Mouse (Mus musculus) hindlimb bud, embryonic 11.5 days (tissue): ENCODE measurements around the gene Adamts4.

ENCODE experiments used
- DNase-seq: peaks from one replicate; pipeline ENCODE4 v3.0.0-alpha.2; 2012; ENCODE audit warnings: low read depth, low spot score; ENCODE audit errors: extremely low spot score

The Adamts4 gene

GRCm38 (mm10) chr1:171249913-171250600 is at the start of gene Adamts4:
Gene Adamts4 (plus strand): TSS chr1:171250421.
- no peak for DNase-seq

GRCm38 (mm10) chr1:171200769-171201168 is 49.5 kb upstream of the Adamts4 start:
- DNase-seq = no peak

GRCm38 (mm10) chr1:171203471-171204248 is 46.6 kb upstream of the Adamts4 start:
- no peak for DNase-seq

GRCm38 (mm10) chr1:171204249-171204644 is 46.0 kb upstream of the Adamts4 start:
- no peak for DNase-seq

DNA sequence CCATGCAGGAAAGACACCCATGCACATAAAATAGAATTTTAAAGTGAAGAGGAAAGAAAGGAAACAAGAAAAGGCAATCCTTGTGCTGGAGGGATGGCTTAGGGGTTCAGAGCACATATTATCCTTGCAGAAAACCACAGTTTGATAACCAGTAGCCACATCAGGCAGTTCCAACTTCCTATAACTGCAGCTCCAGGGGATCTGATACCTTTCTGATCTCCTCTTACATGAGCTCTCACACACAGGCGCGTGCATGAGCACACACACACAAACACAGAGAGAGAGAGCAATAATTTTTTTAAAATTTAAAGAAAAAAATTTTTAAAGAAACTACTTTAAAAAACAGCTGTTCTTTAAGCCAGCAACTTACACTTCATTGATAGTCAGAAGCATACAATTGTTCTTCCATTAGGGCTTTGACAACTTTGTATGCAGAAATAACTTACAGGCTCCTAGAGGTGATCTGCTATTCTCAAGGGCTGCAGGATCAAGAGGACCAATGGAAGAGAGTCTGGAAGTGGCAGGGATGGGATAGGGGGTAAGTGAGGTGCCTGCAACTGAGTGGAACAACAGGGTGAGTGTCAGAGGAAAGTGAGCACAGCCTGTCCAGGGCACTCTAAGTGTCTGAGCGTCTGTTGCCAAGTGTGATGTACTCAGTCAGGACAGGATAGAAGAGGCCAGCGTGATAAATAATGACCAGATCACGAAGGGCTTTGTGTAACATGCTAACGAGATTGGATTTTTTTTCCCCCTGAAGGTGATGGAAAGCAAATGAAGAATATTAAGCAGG is 44.3 kb upstream of the Adamts4 start:
- DNase-seq = no peak

DNA sequence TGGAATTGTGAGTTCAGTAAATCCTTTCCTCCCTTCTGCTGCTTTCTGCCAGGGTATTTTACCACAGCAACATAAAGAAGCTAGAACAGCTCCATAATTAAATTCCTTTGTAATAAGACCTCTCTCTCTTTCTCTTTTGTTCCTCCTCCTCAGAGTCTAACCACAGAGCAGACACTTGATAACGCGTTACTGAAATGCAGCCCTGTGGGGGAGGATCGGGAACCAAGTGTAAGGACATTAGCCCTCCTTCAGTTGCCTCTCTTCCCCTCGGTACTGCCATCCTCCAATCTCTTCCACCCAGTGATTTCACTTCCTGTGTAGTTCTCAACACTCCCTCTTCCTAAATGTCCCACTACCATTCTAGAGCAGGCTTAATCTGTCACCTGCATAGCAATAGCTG is 40.8 kb upstream of the Adamts4 start:
- no peak for DNase-seq

DNA sequence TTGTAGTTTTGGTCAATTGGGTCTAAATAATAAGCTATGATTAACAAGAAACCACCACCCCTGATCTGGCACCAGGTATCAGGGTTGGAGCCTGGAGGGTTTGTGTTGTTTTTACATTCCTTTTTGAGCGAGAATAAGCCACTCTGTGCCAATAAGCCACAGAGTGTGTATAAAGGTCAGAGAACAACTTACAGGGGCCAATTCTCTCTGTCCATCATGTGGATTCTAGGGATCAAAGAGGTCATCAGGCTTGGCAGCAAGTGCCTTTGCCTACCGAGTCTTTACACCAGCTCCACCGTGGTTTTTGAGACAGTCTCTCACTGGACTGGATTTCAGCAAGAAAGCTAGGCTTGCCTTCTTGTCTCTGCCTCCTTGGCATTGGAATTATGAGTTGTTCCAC is 37.4 kb upstream of the Adamts4 start:
- DNase-seq = no peak

DNA sequence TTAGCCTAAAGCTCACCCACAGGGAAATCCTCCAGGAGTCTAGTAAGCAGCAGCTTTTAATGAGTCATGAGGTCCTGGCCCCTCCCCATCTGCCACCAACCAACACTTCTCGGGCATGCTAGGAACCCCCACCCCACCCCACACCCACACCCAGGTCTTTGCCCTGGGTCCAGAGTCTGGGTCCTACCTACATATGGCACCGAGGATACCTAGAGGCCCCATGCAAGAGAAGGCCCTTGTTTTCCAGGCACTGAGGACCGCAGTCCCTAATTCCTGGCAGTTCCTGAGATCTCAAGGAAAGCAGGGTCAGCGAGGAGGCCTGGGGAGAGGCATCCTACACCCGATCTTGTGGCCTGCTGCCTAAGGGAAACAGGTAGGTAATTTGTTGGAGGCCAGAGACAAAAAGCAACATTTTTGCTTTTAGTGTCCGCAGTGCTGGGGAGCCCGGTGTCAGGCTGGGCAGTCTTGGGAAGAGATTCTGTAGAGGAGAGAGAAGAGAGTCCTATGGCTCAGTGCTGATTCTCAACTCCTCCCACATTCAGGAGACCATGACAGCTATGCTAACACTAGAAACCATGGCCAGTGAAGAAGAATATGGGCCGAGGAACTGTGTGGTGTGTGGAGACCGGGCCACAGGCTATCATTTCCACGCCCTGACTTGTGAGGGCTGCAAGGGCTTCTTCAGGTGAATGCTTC is 36.3 kb upstream of the Adamts4 start, which contains the start of gene Nr1i3:
Nr1i3 (plus strand) TSS at position 170 of the 696 bp plus-strand sequence.
- DNase-seq = no peak

DNA sequence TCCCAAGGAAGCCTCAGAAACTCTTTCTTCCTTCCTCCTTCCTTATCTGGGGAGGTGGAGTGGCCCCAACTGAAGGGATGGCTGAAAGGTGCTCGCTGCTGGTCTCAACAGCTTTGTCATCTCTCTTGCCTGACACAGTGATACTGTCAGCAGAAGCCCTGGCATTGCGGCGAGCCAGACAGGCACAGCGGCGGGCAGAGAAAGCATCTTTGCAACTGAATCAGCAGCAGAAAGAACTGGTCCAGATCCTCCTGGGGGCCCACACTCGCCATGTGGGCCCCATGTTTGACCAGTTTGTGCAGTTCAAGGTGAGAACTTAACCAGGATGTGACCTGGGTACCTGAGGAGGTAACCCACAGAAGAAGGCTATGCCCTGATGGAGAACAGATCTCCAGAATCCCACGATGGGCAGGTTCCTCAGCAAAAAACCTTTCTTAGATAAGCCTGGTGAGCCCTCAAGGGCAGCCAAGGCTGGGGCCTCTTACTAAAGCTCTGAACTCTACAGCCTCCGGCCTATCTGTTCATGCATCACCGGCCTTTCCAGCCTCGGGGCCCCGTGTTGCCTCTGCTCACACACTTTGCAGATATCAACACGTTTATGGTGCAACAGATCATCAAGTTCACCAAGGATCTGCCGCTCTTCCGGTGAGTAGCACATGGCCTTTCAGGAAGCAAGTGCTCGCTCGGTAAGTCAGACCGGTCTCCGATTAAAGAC is 33.8 kb upstream of the Adamts4 start:
- DNase-seq = no peak

GRCm38 (mm10) chr1:171220871-171221270 is 29.4 kb upstream of the Adamts4 start:
- peak; percentile 71 for DNase-seq

GRCm38 (mm10) chr1:171221281-171222193 is 28.7 kb upstream of the Adamts4 start:
- no peak for DNase-seq

DNA sequence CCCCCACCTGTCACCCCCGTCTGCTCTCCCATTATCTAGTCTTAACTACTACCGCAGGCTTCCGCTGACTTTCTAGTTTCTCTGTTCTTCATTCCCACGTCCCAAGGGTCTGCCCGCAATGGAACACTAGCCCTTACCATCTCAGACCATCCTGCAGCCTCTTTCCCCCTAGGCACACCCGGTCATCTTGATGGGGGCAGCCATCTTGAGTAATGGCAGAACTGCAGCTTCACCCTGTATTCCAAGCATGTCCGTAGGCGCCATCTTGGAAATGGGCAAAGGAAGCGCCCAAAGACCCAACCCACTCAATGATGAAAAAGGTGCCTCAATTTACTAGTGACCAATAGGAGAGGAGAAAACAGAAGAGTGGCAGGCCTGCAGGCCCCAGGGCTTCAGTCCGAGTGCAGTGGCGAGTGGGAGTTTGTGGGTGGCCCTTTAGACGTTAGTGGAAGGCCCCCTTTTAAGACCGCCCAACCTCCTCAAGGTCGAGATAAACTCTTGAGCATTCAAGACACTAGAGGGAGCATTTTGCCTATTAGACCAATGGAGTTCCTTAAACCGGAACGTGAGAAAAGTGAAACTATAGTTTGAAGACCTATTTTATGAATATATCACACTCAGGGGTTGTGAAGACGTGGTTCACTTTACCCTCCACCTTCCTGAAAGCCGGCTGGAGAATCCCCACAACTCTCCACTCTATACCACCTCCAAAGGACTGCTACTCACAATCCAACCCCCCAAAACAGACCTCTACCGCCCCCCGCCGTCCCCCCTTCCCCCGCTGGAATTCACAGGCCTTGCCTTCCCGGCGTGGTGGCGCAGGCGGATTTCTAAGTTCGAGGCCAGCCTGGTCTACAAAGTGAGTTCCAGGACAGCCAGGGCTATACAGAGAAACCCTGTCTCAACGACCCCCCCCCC is 27.7 kb upstream of the Adamts4 start, which contains the start of gene Tomm40l:
Tomm40l (minus strand) TSS at position 277 of the 918 bp plus-strand sequence.
- peak; percentile 98 for DNase-seq

DNA sequence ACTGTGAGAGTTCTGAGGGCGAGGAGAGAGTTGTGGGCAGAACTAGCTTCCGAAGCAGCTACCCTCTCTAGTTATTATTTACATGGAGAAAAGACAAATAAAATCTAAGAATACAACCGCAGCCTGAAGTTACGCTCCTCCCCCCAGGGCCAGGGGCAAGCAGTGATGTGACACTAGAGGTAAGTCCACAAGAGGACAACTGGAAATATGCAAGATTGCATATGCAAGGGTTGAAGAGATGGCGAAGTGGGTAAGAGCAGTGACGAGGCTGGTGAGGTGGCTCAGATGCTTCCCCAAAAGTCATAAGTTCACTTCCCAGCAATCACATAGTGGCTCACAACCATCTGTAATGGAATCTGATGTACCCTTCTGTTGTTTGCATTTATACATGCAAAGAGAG is 27.1 kb upstream of the Adamts4 start:
- DNase-seq = no peak

- no peak for DNase-seq
These were observed 26.4 kb upstream of the Adamts4 start for GRCm38 (mm10) chr1:171223796-171224195.

DNA sequence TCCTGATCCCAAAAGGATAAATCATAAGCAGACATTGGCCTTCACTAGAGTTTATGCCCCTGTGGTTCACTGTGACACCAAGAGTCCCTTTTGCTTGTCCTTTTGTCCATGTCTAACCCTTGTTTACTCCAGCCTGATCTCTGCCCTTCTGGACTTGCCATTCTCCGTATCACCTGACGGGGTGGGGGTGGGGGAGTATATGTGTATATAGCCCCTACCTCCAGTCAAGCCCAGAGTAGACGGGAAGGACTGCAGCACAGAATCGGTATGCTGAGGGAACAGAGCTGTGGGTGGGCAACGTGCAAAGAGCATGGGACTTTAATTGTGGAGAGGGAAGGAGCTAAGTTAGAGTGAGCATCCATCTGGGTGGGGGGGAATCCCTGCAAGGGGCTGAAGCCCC is 25.4 kb upstream of the Adamts4 start, which contains the start of gene Apoa2:
Apoa2 (plus strand) TSS at position 198 of the 400 bp plus-strand sequence.
- DNase-seq = no peak

DNA sequence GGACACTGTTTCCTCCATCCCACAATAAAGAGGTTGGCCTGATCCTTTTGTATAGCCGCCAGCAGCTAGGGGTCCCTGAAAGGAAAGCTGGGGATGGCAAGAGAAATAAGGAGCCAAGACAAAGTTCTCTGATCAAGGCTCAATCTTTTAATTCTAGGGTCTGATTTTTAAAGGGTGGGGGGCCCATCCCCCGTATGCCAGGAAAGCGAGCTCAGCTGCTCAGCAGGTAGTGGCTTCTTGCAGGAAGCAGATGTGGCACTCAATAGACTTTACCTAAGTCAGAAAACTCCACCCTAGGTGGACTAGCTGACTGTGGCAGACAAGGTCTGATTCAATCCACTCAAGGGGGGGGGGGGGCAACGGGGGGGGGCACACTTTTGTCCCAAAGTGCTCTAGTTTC is 23.4 kb upstream of the Adamts4 start:
- no peak for DNase-seq

DNA sequence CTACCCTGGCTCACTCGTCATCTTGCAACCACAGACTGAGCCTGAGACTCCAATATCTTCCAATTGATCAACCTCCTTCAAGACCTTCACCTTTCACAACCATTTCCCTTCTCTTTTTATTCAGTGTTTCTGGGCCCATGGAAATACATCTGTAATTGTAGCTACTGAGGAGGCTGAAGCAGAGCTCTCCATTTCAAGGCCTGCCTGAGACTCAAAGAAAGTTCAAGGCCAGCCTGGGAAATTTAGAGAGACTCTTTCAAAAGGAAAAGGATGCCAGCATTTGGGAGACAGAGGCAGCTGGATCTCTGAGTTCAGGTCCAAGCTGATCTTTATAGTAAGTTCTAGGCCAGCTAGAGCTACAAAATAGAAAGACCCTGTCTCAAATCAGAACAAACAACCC is 22.3 kb upstream of the Adamts4 start:
- no peak for DNase-seq

DNA sequence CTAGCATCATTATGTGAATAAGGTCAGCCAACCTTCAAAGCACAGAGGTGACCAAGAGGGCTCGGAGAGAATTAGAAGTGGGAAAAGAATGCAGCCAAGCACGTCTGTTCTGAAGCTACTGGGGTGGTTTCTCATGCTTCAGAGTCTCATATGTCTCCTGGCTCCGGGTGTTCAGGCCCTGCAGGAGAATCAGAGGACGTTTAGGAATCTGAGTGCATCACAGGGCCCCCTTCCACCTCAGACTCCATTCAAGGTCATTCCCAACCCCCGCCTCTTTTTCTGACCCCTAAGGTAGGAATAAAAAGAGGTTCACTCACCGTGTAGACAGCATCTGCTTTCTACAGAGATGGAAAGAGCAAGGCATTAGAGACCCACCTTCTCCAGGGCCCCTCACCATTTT is 20.5 kb upstream of the Adamts4 start:
- no peak for DNase-seq
